Mouse (Mus musculus) ovary, postnatal 14 days (tissue): ENCODE data around the gene Lpin2.

Experiments used
- DNase-seq: peaks from one replicate; pipeline ENCODE4 v3.0.0; 2022; ENCODE audit warnings: low spot score

The Lpin2 gene

DNA sequence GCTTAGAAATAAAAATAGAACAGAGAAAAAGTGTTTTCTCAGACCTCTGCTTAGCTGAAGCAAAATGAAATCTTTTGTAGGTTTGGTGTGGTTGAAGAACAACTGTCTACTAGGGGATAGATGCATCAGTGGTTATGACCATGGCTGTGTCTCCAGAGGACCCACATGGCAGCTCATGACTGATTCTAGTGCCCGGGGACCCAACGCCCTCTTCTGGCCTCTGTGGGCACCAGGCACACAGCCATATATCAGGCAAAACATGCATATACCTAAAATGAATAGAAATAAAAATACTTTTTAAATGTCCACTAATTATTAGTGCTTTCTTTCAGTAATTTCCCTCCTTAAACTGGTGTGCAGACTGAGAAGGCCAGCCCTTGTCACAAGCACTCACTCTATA lies 49.6 kb downstream of the Lpin2 start:
- DNase-seq = no peak

DNA sequence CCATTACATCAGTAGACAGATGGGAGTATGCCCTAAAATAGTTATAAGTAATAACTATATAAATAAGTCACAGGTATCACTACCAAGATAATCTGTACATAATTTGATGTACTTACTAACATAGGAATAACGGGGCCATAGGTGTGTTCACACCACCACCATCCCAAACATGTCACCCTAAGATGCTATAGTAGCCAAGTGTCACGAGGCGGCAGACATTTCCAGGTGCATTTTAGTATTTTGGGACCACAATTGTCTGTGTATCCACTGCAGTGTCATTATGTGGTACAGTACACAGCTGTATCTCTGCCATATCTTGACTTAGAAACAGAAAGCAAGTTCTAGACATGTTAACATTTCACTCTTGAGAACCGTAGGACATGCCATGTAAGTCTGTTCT lies 50.9 kb downstream of the Lpin2 start:
- DNase-seq = no peak

- no peak for DNase-seq
Observed at GRCm38 (mm10) chr17:71234041-71234594, 51.8 kb downstream of the Lpin2 start.

DNA sequence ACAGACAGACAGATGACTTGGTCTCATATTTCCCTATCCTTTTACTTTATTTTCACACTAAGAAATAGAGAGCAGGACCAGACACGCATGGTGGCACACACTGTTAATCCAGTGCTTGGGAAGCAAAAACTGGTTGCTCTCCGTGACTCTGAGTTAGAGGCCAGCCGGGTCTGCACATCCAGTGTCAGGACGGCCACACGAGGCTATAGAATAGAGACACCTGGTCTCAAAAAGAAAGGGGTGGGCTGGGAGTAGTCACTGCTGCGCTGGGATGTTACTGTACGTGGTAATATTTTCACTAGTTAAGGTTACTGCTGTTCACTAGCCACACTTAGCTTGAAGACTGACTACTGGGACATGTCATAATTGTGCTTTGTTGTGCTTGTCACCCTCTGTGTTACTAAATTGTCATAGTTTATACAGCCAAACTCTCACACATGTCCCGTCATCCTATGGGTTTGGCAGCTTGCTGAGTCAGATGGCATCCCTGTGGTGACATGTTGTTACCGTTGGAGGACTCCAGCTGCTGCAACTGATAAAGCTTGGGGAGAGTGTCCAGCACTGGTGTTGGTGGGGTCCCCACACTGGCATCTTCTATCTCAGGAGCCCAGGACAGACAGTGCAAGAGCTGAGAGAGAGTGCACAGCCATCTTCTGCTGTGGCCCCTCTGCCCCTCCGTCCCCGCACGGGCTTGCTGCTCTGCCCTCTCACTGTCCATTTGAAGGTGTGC lies 53.0 kb downstream of the Lpin2 start:
- DNase-seq = no peak

- DNase-seq = no peak
Observed at GRCm38 (mm10) chr17:71238494-71238893, 56.1 kb downstream of the Lpin2 start.

- no peak for DNase-seq
Observed at GRCm38 (mm10) chr17:71240811-71241210, 58.5 kb downstream of the Lpin2 start.

- DNase-seq = no peak
Observed at GRCm38 (mm10) chr17:71242666-71243065, 60.3 kb downstream of the Lpin2 start.

DNA sequence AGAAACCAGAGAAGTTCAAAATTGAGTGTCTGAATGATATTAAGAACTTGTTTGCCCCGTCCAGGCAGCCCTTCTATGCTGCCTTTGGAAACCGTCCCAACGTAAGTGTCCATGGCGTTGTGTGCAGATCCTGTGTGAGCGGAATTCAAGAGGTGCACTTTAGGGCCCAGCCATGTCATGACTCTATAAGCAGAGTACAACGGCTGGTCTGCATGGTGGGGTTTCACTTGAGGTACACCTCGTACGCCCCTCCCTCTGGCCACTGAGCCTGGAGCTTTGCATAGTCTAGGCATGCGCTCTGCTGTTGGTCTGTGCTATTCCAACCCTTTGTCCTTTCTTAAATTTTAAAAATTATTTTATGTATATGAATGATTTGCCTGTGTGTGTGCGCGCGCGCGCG lies 62.8 kb downstream of the Lpin2 start:
- no peak for DNase-seq

DNA sequence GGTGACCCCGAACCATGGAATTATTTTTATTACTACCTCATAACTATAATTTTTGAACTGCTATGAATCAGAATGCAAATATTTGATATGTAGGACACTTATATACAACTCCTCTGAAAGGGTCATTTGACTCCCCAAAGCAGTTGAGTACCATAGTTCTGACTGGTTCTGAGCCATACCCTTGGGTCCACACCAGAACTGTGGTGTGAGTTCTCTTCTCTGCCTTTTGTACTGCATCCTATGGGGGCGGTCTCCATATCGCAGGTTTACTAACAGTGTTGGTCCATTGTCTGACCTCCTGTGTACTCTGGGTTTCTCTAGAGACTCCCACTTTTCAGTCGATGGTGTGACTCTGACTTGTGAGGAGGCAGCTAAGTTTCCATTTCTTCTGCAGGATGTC lies 63.7 kb downstream of the Lpin2 start:
- DNase-seq = no peak

DNA sequence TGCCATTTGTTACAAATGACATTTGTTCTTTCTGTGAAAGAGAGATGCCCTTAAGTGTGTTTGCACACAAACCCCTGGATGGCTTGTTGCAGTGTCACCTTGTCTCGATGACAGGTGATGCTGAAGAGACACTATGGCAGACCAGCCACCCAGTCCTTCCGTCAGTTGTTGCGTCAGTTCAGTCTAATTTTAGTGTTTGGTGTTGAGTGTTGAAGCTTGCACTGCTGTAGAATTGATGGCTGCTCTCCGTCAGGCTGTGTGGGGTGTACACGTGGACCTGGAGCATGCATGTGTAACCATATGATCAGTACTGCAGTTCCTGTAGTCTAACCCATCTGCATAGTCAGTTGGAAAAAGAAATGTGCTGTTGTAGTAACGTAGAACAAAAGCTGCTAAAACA lies 66.6 kb downstream of the Lpin2 start:
- DNase-seq = no peak

- no peak for DNase-seq
Observed at GRCm38 (mm10) chr17:71250046-71250445, 67.7 kb downstream of the Lpin2 start.

GRCm38 (mm10) chr17:71250819-71251600 lies 68.7 kb downstream of the Lpin2 start:
- no peak for DNase-seq

DNA sequence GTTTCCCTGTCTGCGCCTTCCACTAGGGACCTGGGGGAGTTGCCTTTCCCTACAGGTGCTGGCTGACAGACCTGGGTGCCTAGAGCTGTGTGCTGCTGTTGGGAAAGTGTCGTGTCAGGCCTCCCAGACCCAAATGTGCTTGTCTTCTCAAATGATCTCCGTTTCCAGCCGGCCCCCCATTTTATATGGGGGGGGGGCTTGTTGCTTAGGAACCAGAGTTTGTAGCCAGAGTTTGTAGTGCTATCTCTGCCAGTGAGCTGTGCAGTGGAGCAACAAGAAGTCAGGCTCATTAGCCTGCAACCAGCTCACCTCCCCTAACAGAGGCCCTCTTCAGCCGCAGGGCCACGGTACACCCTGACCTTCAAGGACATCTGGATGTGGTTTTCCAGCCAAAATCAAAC lies 69.2 kb downstream of the Lpin2 start:
- DNase-seq = no peak

DNA sequence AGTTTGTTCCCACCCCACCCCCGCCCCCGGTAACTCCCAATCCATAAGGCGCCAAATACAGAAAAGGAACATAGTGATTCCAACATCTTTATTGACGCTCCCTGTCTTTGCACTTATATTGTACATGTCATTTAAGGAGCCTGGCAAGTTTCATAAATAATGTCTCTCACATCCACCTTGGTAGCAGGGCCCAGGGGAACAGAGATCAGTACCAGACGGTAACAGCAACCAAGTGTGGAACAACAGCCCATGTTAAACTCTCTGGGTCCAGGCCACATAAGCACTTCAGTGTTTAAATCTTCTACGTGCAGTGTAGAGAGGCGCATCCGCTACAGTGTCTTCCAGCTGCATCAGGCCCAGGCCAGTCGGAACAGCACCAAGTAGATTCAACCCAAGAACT lies 69.7 kb downstream of the Lpin2 start:
- DNase-seq = no peak

DNA sequence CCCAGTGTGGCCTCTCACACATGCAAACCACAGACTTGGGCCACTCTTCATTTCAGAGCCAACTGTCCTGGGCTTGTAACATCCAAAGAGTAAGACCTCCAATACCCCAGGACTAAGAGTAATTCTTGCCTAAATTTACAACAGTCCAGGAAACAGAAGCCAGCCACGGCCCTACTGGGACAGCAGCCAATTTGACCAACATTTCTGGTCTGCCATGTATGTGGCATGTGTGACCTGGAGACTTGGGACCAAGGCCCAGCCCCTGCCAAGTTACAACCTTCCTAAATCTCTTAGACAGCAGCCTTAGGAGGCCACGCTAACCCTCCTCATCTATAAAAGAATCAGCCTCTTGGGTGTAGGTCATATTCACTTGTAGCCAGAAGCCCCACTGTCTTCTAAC lies 71.0 kb downstream of the Lpin2 start:
- DNase-seq = no peak

GRCm38 (mm10) chr17:71254106-71254505 lies 71.7 kb downstream of the Lpin2 start:
- DNase-seq = no peak

GRCm38 (mm10) chr17:71254736-71255135 lies 72.4 kb downstream of the Lpin2 start:
- DNase-seq = no peak

DNA sequence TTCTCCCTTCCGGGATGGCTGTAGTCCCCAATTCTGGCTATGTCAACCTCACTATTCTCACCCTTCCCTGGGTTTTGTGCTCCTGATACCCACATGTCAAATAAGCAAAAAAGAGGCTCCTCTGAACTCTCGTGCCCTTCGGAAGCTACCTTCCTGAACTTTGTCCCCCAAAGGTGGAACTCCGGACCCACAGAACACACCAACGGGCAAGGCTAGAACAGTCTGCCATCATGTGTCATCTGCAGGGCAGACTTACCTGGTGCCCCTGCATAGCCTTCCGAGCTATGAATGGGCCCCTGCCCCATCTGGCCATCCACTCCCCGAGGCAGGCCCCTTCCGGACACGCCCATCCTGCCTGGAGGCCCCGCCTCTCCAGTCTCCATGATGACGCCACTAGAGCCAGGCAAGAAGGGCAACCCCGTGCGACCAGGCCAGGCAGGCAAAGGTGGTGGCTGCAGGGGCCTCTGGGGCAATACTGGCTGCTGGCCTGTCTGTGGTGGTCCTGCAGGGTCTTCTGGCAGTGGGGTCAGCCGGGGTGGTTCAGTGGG lies 73.8 kb downstream of the Lpin2 start:
- no peak for DNase-seq

GRCm38 (mm10) chr17:71256806-71257536 lies 74.6 kb downstream of the Lpin2 start:
- DNase-seq = no peak

GRCm38 (mm10) chr17:71259727-71260126 lies 77.4 kb downstream of the Lpin2 start:
- no peak for DNase-seq

- no peak for DNase-seq
Observed at GRCm38 (mm10) chr17:71260658-71261057, 78.3 kb downstream of the Lpin2 start.

DNA sequence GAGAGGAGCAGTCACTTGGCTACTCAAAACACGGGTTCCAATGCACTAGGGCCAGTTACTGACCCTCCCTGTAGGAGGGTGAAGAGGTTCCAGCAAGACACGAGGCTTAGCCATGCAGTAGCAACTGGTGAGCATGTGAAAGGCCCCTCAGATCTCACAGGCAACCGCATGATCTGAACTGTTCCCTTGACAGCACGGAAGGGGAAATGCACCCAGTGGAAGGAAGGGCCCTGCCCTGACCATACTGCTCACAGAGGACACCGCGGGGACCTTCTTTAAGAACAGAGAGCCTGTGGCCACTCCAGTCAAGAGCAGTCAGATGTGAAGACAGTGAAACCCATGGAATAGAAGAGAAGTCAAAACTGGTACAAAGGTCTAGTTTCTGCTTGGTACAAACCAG lies 80.8 kb downstream of the Lpin2 start:
- DNase-seq = no peak
